Mouse (Mus musculus) forebrain, embryonic 12.5 days (tissue): ENCODE results near the gene Dcbld1. TPM values are rescaled to one million over a fixed set of nuclear protein-coding genes. Genes with fewer than 3 reads are reported as not detected.

Experiments
- ATAC-seq: fragments of 200-750 bp; cut with Nextera tagmentation; 2 replicates; pipeline ENCODE4 v1.8.0; 2017; ENCODE audit warnings: moderate TSS enrichment; ENCODE audit not compliant: low FRiP score
- H3K27ac ChIP-seq: fragments of 300-500 bp; sonication (generic); 2 replicates; pipeline ENCODE4 v1.5.1; 2016; ENCODE audit warnings: mild to moderate bottlenecking
- H3K27me3 ChIP-seq: fragments of 300-500 bp; sonication (generic); 2 replicates; pipeline ENCODE4 v1.6.1; 2016; ENCODE audit warnings: mild to moderate bottlenecking
- H3K36me3 ChIP-seq: fragments of 300-500 bp; sonication (generic); replicated peaks from 2 replicates; pipeline ENCODE4 v1.6.1; 2016; ENCODE audit warnings: mild to moderate bottlenecking
- H3K4me1 ChIP-seq: fragments of 300-500 bp; sonication (generic); 2 replicates; pipeline ENCODE4 v1.6.1; 2016
- H3K4me2 ChIP-seq: fragments of 300-500 bp; sonication (generic); 2 replicates; pipeline ENCODE4 v1.6.1; 2016; ENCODE audit warnings: mild to moderate bottlenecking, moderate library complexity
- H3K4me3 ChIP-seq: fragments of 300-500 bp; sonication (generic); replicated peaks from 2 replicates; pipeline ENCODE4 v1.5.1; 2016; ENCODE audit warnings: mild to moderate bottlenecking
- H3K9ac ChIP-seq: fragments of 300-500 bp; sonication (generic); 2 replicates; pipeline ENCODE4 v1.6.1; 2016; ENCODE audit warnings: mild to moderate bottlenecking
- H3K9me3 ChIP-seq: fragments of 300-500 bp; sonication (generic); 2 replicates; pipeline ENCODE4 v1.6.1; 2016
- WGBS: fragments of 180-500 bp; shearing (Covaris S2); methylation state at CpG from one replicate; pipeline ENCODE4 v1.1.7; 2016; 5-methylcytosine and 5-hydroxymethylcytosine counted together
- polyA plus RNA-seq: library from polyadenylated mRNA; unstranded; fragments of >200 nt; fragmentation: Nextera tagmentation; extraction: Ambion mirVana; gene quantifications from 2 replicates; pipeline ENCODE4 v1.2.1, GENCODE M21; 2016

Gene Dcbld1
- polyA plus RNA-seq, 1 experiment from 2014 or later = 24.5 TPM

DNA sequence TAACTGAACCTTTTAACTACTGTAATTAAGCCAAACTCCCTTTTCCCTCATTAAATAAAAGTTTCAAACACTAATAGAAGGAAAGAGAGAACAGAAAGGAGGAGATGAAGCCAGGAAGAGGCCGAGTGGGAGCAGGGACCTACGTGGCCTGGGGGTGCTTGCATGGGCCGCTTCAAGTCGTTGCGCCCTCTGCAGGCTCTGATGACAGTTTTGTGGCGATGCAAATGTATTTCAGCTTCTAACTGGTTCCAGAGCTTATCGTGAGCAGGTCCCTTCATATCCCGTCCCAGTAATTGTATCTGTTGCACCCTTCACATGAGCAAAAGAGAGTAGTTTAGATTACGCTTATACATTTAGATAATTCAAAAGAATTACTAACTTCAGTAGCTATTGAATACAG, 119.8 kb downstream of the Dcbld1 start:
- H3K4me2 ChIP-seq = no peak overlapping the region
- H3K4me1 ChIP-seq = no peaks in the 10 kb centered on the region
- no peaks in the 10 kb centered on the region for H3K9me3 ChIP-seq
- H3K36me3 ChIP-seq = peaks cover 33% of the 10 kb centered on the region
- H3K27me3 ChIP-seq = no peaks in the 10 kb centered on the region
- 74% methylated on average over 9 of the region's 9 CpGs for WGBS
- no peak overlapping the region for H3K27ac ChIP-seq
- no peak overlapping the region for H3K9ac ChIP-seq
- H3K4me3 ChIP-seq = no peak overlapping the region
- no peak for ATAC-seq

- ATAC-seq = no peak
- peaks cover 9% of the 10 kb centered on the region; the same call in 1 of the 2 replicates for H3K36me3 ChIP-seq
- 92% methylated on average over 2 of the region's 2 CpGs for WGBS
- H3K4me2 ChIP-seq = no peak within 1 kb of the TSS
- no peaks in the 10 kb centered on the region for H3K4me1 ChIP-seq
- H3K4me3 ChIP-seq = no peak within 1 kb of the TSS
- H3K9ac ChIP-seq = no peak within 1 kb of the TSS
- H3K27ac ChIP-seq = no peak within 1 kb of the TSS
- H3K9me3 ChIP-seq = no peaks in the 10 kb centered on the region
- no peaks in the 10 kb centered on the region for H3K27me3 ChIP-seq
Observed at GRCm38 (mm10) chr10:52358467-52358866, 125.0 kb downstream of the Dcbld1 start, which contains the start of gene Gm26741. Gm26741 (plus strand) TSS chr10:52358767.

GRCm38 (mm10) chr10:52360241-52360735, 126.9 kb downstream of the Dcbld1 start:
- no peaks in the 10 kb centered on the region for H3K27me3 ChIP-seq
- H3K4me3 ChIP-seq = no peak overlapping the region
- no peaks in the 10 kb centered on the region for H3K9me3 ChIP-seq
- ATAC-seq = no peak
- WGBS = 97% methylated on average over 4 of the region's 4 CpGs
- H3K27ac ChIP-seq = no peak overlapping the region
- H3K9ac ChIP-seq = no peak overlapping the region
- H3K36me3 ChIP-seq = peaks cover 9% of the 10 kb centered on the region; the same call in 1 of the 2 replicates
- H3K4me2 ChIP-seq = no peak overlapping the region
- no peaks in the 10 kb centered on the region for H3K4me1 ChIP-seq

DNA sequence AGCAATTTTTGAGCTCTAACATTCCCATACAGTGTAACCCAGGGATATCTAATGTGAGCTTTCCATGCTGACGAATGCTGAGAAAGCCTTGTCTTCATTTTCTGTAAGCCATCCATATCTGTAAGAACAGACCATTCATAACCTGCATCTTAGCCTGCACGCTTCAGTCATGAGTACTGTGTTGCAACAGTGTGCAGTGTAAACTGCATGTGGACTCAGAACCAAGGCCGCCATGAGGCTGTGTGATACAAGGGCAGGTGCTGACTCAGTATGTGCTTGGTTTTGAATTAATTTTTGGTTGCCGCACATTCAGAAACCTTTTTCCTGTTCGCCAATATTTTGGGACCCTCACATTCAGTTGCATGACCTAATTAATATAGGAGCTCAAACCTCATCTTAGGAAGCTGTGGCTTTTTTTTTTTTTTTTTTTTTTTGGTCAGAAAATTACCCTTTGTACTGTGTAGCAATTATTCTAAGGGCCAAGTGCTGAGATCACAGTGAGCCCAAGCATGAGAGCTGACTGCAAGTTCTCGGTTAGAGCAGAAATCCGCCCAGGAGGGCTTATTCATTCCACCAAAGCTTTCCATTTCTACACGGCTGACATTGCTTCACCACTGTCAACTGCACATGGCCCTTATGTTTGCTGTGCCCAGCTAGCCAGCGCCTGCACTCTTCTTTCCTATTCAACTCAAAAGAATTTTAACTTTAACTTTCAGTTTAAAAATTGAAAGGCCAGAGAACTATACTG, 127.6 kb downstream of the Dcbld1 start:
- no peak overlapping the region for H3K9ac ChIP-seq
- WGBS = 87% methylated on average over 9 of the region's 9 CpGs
- H3K27ac ChIP-seq = no peak overlapping the region
- no peak for ATAC-seq
- no peaks in the 10 kb centered on the region for H3K4me1 ChIP-seq
- H3K36me3 ChIP-seq = 0 out of 2 replicates have a peak, but pooled peaks cover 3% of the 10 kb centered on the region
- H3K9me3 ChIP-seq = no peaks in the 10 kb centered on the region
- H3K27me3 ChIP-seq = no peaks in the 10 kb centered on the region
- no peak overlapping the region for H3K4me2 ChIP-seq
- H3K4me3 ChIP-seq = no peak overlapping the region

DNA sequence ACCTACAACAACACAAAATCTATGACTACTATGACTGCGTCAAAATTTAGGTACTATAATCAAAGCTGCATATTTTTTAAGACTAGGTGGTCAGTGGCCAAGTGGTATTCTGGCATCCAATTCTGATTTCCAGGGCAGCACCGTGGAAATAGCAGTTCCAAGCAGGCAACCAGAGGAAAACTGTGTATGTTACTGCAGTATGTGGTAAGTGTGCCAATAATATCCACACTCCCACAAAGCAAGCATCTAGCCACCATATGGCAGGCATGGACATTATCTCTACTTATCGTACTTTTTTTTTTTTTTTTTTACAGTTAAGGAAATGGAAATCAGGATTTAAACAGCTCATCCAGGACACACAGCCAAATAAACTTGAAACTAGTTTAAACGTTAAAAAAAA, 135.0 kb downstream of the Dcbld1 start:
- 92% methylated on average over 4 of the region's 4 CpGs for WGBS
- Histone ChIP-seq H3K27ac (no peak overlapping the region), H3K27me3 (no peaks in the 10 kb centered on the region), H3K4me2 (no peak overlapping the region), H3K9me3 (no peaks in the 10 kb centered on the region), H3K4me1 (no peaks in the 10 kb centered on the region), H3K4me3 (no peak overlapping the region), H3K36me3 (no peaks in the 10 kb centered on the region), H3K9ac (no peak overlapping the region)
- no peak for ATAC-seq

Other genes with a start within 250 kb of the Dcbld1 start
- gene Vgll2, start 211.1 kb upstream of the Dcbld1 start, polyA plus RNA-seq = 2.5 and 4.4 TPM in 2 replicates
- gene Ros1, start 38.4 kb upstream of the Dcbld1 start, polyA plus RNA-seq = not detected in 2 replicates
- gene Gm26741, start 125.1 kb downstream of the Dcbld1 start, polyA plus RNA-seq = not detected in 2 replicates
- gene Gopc, start 148.5 kb downstream of the Dcbld1 start, polyA plus RNA-seq = 23.0 and 24.1 TPM in 2 replicates
- gene Nepn, start 155.4 kb downstream of the Dcbld1 start, polyA plus RNA-seq = not detected in 2 replicates
- gene Nus1, start 183.9 kb downstream of the Dcbld1 start, polyA plus RNA-seq = 16.6 and 17.2 TPM in 2 replicates